In the genomic region with DNA sequence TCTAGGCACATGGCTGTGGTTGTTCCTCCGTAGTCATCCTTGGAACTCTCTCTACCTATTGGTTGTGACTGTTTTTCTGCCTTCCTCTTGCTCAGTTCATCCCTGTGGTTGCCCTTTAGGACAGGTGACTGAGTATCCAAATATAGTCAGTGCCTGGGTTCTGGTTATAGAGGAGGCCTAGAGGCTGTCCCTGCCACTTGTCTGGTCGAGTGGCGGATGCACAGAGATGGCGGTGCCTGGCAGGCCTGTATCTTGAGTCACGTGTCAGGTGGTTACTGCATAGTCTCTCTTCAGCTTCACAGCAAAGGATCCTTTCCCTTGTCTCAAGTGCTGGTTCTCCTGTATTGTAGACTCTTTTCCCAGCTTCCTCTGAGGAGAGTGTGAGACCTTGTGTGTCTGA, we compare ENCODE assay signal across 24 mouse cellular contexts.
"Had no signal": no experiment of that assay in that cellular context is flagged by ENCODE, and none has a peak within 500 bp of the region (broad histone marks: within the 10 kb centered on the region; RNA-seq: fewer than 3 reads in every experiment).

No protein-coding gene starts in this region.

- H3K36me3 ChIP-seq: hindbrain, embryonic 13.5 days; hindbrain, embryonic 15.5 days; limb, embryonic 15.5 days; liver, embryonic 12.5 days had no signal

- H3K4me2 ChIP-seq: hindbrain, embryonic 13.5 days; hindbrain, embryonic 15.5 days; kidney, embryonic 15.5 days; limb, embryonic 13.5 days; limb, embryonic 15.5 days; liver, embryonic 12.5 days had no signal

- DNase-seq: forebrain, postnatal 0 days; gastrocnemius, postnatal 14 days; gastrocnemius, postnatal 36 days; heart, adult 2 months; heart, postnatal 14 days; kidney, adult 11 months; kidney, adult 2 months; kidney, adult 9 months; kidney, postnatal 14 days; kidney, postnatal 36 days; layer of hippocampus, adult 9-11 months; layer of hippocampus, postnatal 36 days; left cerebral cortex, postnatal 4 days; lung, adult 18-20 months had no signal

- H3K4me3 ChIP-seq: heart, adult 2 months; hindbrain, embryonic 13.5 days; hindbrain, embryonic 15.5 days; kidney, embryonic 15.5 days; limb, embryonic 13.5 days; limb, embryonic 15.5 days; liver, embryonic 12.5 days had no signal

- H3K27ac ChIP-seq: heart, adult 2 months; hindbrain, embryonic 13.5 days; hindbrain, embryonic 15.5 days; hindbrain, postnatal 0 days; kidney, embryonic 15.5 days; kidney, postnatal 0 days; limb, embryonic 13.5 days; limb, embryonic 15.5 days; liver, embryonic 12.5 days; liver, embryonic 14.5 days had no signal

- H3K27me3 ChIP-seq: hindbrain, embryonic 13.5 days; hindbrain, embryonic 15.5 days; kidney, embryonic 15.5 days; limb, embryonic 13.5 days; limb, embryonic 15.5 days; liver, embryonic 12.5 days had no signal

- ATAC-seq: forebrain, postnatal 0 days; hindbrain, postnatal 0 days; intestine, embryonic 16.5 days; liver, embryonic 12.5 days had no signal

- H3K9ac ChIP-seq: forebrain, postnatal 0 days; hindbrain, embryonic 13.5 days; hindbrain, embryonic 15.5 days; kidney, embryonic 15.5 days; limb, embryonic 13.5 days; limb, embryonic 15.5 days; liver, embryonic 12.5 days; liver, embryonic 14.5 days had no signal

- H3K9me3 ChIP-seq: hindbrain, embryonic 13.5 days; hindbrain, embryonic 15.5 days; kidney, embryonic 15.5 days; limb, embryonic 13.5 days; limb, embryonic 15.5 days; liver, embryonic 12.5 days had no signal
